Mouse (Mus musculus): ENCODE data around the gene Ampd2. TPM values are rescaled to one million over a fixed set of nuclear protein-coding genes. Genes with fewer than 3 reads are reported as not detected.

Gene Ampd2
- total RNA-seq, 1 experiment: 58.1 TPM

DNA sequence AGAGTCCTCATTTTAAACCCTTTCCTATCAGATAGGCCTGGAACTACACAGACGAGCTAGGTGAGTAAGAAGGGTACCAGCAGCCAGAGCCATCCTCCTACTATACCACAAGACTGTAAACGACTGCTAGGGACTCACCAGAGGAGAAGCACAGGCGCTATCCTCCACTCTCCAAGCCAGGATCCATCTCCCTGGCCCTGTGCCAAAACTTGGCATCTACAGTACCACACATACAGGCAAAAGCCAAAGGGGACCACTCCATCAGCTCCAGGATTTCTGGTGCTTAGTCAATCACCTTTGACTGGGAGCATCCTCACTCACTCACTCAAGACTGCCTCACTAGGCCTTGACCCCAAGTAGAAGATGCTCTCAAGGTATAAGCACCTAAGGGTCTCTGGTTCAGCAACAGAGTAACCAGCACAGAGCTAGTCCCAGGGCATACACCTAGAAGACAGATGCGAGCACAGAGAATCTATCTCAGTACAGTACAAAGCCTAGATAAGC, 2.5 kb downstream of the Ampd2 start:
- H3K4me1 ChIP-seq (ENCODE audit: control insufficient read depth in 2 of 2, insufficient read depth in 2 of 2, low read length in 2 of 2, poor library complexity in 1 of 2): peaks cover 4 to 11% of the 10 kb centered on the region in 2 experiments; a peak in 2 of 4 replicates
- H3K9ac ChIP-seq (ENCODE audit: insufficient read depth, low read depth, low read length, poor library complexity, severe bottlenecking): no peak overlapping the region
- TF ChIP-seq MAFK (IDR thresholded peaks at IDR 0.05; ENCODE audit: insufficient read depth, low read depth, low read length) (no peak), HCFC1 (IDR thresholded peaks at IDR 0.05; ENCODE audit: borderline replicate concordance, insufficient read depth, low read length) (no peak), ZNF384 (IDR thresholded peaks at IDR 0.05; ENCODE audit: low read depth, low read length) (no peak), CHD2 (IDR thresholded peaks at IDR 0.05; ENCODE audit: low read depth, low read length) (no peak), ZC3H11A (IDR thresholded peaks at IDR 0.05; ENCODE audit: borderline replicate concordance, low read depth, low read length) (no peak)
- in situ Hi-C loops (cut with MboI; ENCODE audit: low sequenced_read_pairs in 2 of 2, unreplicated experiment in 2 of 2): no loop called here
- no peak overlapping the region for H3K27ac ChIP-seq (ENCODE audit: insufficient read depth, low read depth, low read length, poor library complexity, severe bottlenecking)
- peaks cover 7% of the 10 kb centered on the region; the same call in 1 of the 2 replicates for H3K36me3 ChIP-seq (ENCODE audit: control insufficient read depth, insufficient read depth, low read length, poor library complexity, severe bottlenecking)
- H3K4me3 ChIP-seq (ENCODE audit: insufficient read depth in 1 of 2, low read depth in 1 of 2, low read length in 2 of 2, poor library complexity in 1 of 2, severe bottlenecking in 1 of 2): no peak overlapping the region
- DNase-seq (ENCODE audit: low read depth, low spot score): no peak
- H3K9me3 ChIP-seq (ENCODE audit: control insufficient read depth, insufficient read depth, low read depth, low read length): no peaks in the 10 kb centered on the region

DNA sequence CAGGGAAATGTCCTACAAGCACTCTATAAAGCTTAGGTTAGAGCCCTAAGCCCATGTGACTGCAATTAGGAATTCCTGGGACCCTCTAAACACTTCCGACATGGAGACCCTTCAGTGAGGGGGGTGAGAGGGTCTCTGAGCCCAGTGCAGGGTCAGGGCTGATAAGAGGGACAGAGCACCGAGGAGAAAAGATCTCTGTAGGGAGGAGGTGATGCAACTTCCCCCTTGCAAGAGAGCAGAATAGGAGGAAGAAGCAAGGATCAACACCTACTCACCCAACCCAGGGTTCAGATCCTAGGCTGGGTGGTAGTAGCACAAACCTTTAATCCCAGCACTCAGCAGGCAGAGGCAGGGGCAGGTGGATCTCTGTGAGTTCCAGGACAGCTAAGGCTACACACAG, 3.3 kb downstream of the Ampd2 start:
- Histone ChIP-seq H3K4me3 (ENCODE audit: insufficient read depth in 1 of 2, low read depth in 1 of 2, low read length in 2 of 2, poor library complexity in 1 of 2, severe bottlenecking in 1 of 2) (no peak overlapping the region), H3K4me1 (ENCODE audit: control insufficient read depth in 2 of 2, insufficient read depth in 2 of 2, low read length in 2 of 2, poor library complexity in 1 of 2) (peaks cover 2 to 9% of the 10 kb centered on the region in 2 experiments; a peak in 2 of 4 replicates), H3K9me3 (ENCODE audit: control insufficient read depth, insufficient read depth, low read depth, low read length) (no peaks in the 10 kb centered on the region), H3K27ac (ENCODE audit: insufficient read depth, low read depth, low read length, poor library complexity, severe bottlenecking) (no peak overlapping the region), H3K9ac (ENCODE audit: insufficient read depth, low read depth, low read length, poor library complexity, severe bottlenecking) (no peak overlapping the region), H3K36me3 (ENCODE audit: control insufficient read depth, insufficient read depth, low read length, poor library complexity, severe bottlenecking) (peaks cover 13% of the 10 kb centered on the region; the same call in 1 of the 2 replicates)
- in situ Hi-C loops (cut with MboI; ENCODE audit: low sequenced_read_pairs in 2 of 2, unreplicated experiment in 2 of 2): no loop called here
- no peak for TF ChIP-seq CHD2 (IDR thresholded peaks at IDR 0.05; ENCODE audit: low read depth, low read length)
- TF ChIP-seq MAFK (IDR thresholded peaks at IDR 0.05; ENCODE audit: insufficient read depth, low read depth, low read length): no peak
- TF ChIP-seq HCFC1 (IDR thresholded peaks at IDR 0.05; ENCODE audit: borderline replicate concordance, insufficient read depth, low read length): no peak
- TF ChIP-seq ZC3H11A (IDR thresholded peaks at IDR 0.05; ENCODE audit: borderline replicate concordance, low read depth, low read length): no peak
- no peak for TF ChIP-seq ZNF384 (IDR thresholded peaks at IDR 0.05; ENCODE audit: low read depth, low read length)
- no peak for DNase-seq (ENCODE audit: low read depth, low spot score)

DNA sequence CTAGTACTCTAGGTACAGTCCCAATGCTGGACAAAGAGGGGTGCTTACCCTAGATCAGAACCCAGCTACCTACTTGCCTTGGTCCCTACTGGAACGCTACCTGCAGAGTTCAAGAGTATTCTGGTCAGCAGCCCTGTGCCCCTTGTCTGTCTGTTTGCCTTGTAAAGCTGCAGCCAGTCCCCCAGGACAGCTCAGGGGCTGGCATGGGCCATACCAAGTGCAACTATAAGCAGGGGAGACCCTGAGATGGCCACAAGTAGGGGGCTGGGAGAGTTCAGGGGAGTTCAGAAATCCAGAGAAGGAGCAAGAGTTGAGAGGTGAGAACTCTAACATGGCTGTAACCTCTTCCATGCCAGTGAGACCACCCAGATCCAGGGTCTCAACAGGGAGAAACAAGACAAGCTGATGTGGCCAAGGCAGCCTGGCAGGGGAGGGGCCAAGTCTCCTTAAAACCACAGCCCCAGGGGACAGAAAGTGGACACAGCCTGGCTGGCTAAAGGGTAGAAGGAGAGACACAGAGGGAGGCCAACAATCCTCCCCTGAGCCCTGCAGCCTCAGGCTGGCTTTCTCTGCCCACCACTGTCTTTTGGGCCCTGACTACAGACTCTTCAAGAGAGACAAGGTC, 4.1 kb downstream of the Ampd2 start:
- Histone ChIP-seq H3K9ac (ENCODE audit: insufficient read depth, low read depth, low read length, poor library complexity, severe bottlenecking) (no peak overlapping the region), H3K4me1 (ENCODE audit: control insufficient read depth in 2 of 2, insufficient read depth in 2 of 2, low read length in 2 of 2, poor library complexity in 1 of 2) (peaks cover 0 to 8% of the 10 kb centered on the region in 2 experiments; a peak in 1 of 4 replicates), H3K4me3 (ENCODE audit: insufficient read depth in 1 of 2, low read depth in 1 of 2, low read length in 2 of 2, poor library complexity in 1 of 2, severe bottlenecking in 1 of 2) (no peak overlapping the region), H3K36me3 (ENCODE audit: control insufficient read depth, insufficient read depth, low read length, poor library complexity, severe bottlenecking) (peaks cover 18% of the 10 kb centered on the region), H3K27ac (ENCODE audit: insufficient read depth, low read depth, low read length, poor library complexity, severe bottlenecking) (no peak overlapping the region), H3K9me3 (ENCODE audit: control insufficient read depth, insufficient read depth, low read depth, low read length) (no peaks in the 10 kb centered on the region)
- no peak for DNase-seq (ENCODE audit: low read depth, low spot score)
- TF ChIP-seq HCFC1 (IDR thresholded peaks at IDR 0.05; ENCODE audit: borderline replicate concordance, insufficient read depth, low read length) (no peak), MAFK (IDR thresholded peaks at IDR 0.05; ENCODE audit: insufficient read depth, low read depth, low read length) (no peak), ZNF384 (IDR thresholded peaks at IDR 0.05; ENCODE audit: low read depth, low read length) (no peak), ZC3H11A (IDR thresholded peaks at IDR 0.05; ENCODE audit: borderline replicate concordance, low read depth, low read length) (no peak), CHD2 (IDR thresholded peaks at IDR 0.05; ENCODE audit: low read depth, low read length) (no peak)
- in situ Hi-C loops (cut with MboI; ENCODE audit: low sequenced_read_pairs in 2 of 2, unreplicated experiment in 2 of 2): no loop called here

DNA sequence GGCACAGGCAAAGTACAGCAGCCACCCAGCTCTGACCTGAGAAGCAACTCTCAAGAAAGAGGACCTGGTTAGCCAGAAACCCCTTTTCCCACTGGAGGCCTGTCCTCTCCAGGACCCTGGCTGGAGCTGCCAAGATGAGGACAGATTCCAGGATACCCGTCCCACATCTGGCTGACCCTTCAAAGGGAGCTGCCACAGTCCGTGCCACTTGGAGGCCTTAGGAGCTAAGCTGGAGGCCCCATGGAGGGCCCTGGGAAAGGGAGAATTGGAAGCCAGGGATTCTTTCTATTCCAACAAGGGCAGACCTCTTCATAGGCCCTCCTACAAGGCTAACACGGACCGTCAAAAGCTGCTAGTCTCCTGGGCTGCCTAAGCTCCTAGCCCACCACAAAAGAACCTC, 4.8 kb downstream of the Ampd2 start:
- Histone ChIP-seq H3K36me3 (ENCODE audit: control insufficient read depth, insufficient read depth, low read length, poor library complexity, severe bottlenecking) (peaks cover 24% of the 10 kb centered on the region), H3K27ac (ENCODE audit: insufficient read depth, low read depth, low read length, poor library complexity, severe bottlenecking) (no peak overlapping the region), H3K9ac (ENCODE audit: insufficient read depth, low read depth, low read length, poor library complexity, severe bottlenecking) (no peak overlapping the region), H3K4me1 (ENCODE audit: control insufficient read depth in 2 of 2, insufficient read depth in 2 of 2, low read length in 2 of 2, poor library complexity in 1 of 2) (peaks cover 0 to 6% of the 10 kb centered on the region in 2 experiments; a peak in 1 of 4 replicates), H3K9me3 (ENCODE audit: control insufficient read depth, insufficient read depth, low read depth, low read length) (no peaks in the 10 kb centered on the region), H3K4me3 (ENCODE audit: insufficient read depth in 1 of 2, low read depth in 1 of 2, low read length in 2 of 2, poor library complexity in 1 of 2, severe bottlenecking in 1 of 2) (no peak overlapping the region)
- TF ChIP-seq ZC3H11A (IDR thresholded peaks at IDR 0.05; ENCODE audit: borderline replicate concordance, low read depth, low read length) (no peak), ZNF384 (IDR thresholded peaks at IDR 0.05; ENCODE audit: low read depth, low read length) (no peak), CHD2 (IDR thresholded peaks at IDR 0.05; ENCODE audit: low read depth, low read length) (no peak), MAFK (IDR thresholded peaks at IDR 0.05; ENCODE audit: insufficient read depth, low read depth, low read length) (no peak), HCFC1 (IDR thresholded peaks at IDR 0.05; ENCODE audit: borderline replicate concordance, insufficient read depth, low read length) (no peak)
- no peak for DNase-seq (ENCODE audit: low read depth, low spot score)
- in situ Hi-C loops (cut with MboI; ENCODE audit: low sequenced_read_pairs in 2 of 2, unreplicated experiment in 2 of 2): no loop called here

All from ES-E14 (cell line).